Mouse (Mus musculus): ENCODE measurements around the gene Grm8.

DNA sequence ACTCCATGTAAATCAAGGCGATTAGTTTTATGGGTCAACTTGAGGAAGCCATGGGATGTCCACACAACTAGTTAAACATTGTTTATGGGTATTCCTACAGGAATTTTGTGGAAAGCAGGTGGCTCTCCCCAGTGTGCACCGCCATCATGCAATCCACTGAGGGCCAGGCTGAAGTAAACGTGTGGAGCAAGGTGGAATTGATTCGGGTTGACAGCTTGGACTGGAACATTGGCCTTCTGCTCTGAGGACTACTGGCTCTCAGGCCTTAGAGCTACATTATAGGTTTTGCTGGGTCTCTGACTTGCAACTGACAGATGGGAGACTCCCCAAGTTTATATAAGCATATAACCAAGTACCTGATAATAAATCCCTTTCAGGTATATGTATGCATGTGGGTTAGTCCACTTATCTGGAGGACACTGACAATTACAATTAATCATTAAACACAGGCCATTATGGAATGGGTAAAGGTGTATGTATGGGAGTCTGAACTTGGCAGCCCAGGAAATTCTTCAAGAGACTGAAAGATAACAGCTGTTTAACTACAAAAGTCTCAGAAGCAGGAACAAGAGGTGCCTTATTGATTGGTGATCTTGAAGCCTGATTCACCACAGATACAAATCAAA, 359.2 kb downstream of the Grm8 start:
- no peak for TF ChIP-seq POLR2A (IDR thresholded peaks at IDR 0.05; ENCODE audit: low read depth, low read length)
- no peak for TF ChIP-seq CTCF (IDR thresholded peaks at IDR 0.05; ENCODE audit: extremely low read depth, insufficient read depth, insufficient read length, insufficient replicate concordance)

Measured in spleen, adult 2 months (tissue).